Mouse (Mus musculus): Measurements from ENCODE around the gene Ubac2. TPM values are rescaled to one million over a fixed set of nuclear protein-coding genes. Genes with fewer than 3 reads are reported as not detected.
A peak's percentile ranks its signal among the peaks of the same experiment; 100 is the strongest.
"Not testable (repeated sequence)": the region's sequence is repeated elsewhere in the genome, so short reads cannot be mapped to it uniquely, and the experiment has no call there.

The Ubac2 gene
- polyA plus RNA-seq, 1 experiment from 2014 or later: 52.4 TPM

- DNase-seq (no peak), ATAC-seq (ENCODE audit: low FRiP score, low TSS enrichment) (no peak)
- H3K4me1 ChIP-seq (ENCODE audit: control insufficient read depth, insufficient read depth, low read length): no peaks in the 10 kb centered on the region
- no peaks in the 10 kb centered on the region for H3K36me3 ChIP-seq (ENCODE audit: control insufficient read depth, insufficient read depth, low read length)
- H3K4me2 ChIP-seq (ENCODE audit: low read length): no peak overlapping the region
- no peak overlapping the region for H3K27ac ChIP-seq (replicated peaks; ENCODE audit: low read depth, low read length)
- 88% methylated on average over 3 of the region's 3 CpGs for WGBS
- no peaks in the 10 kb centered on the region for H3K27me3 ChIP-seq (ENCODE audit: control insufficient read depth, insufficient read depth, low read length)
- H3K9me3 ChIP-seq (ENCODE audit: control insufficient read depth, low read length): no peaks in the 10 kb centered on the region
- no peak overlapping the region for H3K9ac ChIP-seq (replicated peaks; ENCODE audit: low read length)
- H3K4me3 ChIP-seq (replicated peaks; ENCODE audit: low read depth, low read length): no peak overlapping the region
These were observed 11.8 kb upstream of the Ubac2 start for GRCm38 (mm10) chr14:121866574-121866973.

GRCm38 (mm10) chr14:121869111-121869510 is 9.3 kb upstream of the Ubac2 start:
- no peaks in the 10 kb centered on the region for H3K27me3 ChIP-seq (ENCODE audit: control insufficient read depth, insufficient read depth, low read length)
- H3K27ac ChIP-seq (replicated peaks; ENCODE audit: low read depth, low read length): no peak overlapping the region
- H3K9ac ChIP-seq (replicated peaks; ENCODE audit: low read length): no peak overlapping the region
- DNase-seq (peak; percentile 21), ATAC-seq (ENCODE audit: low FRiP score, low TSS enrichment) (no peak)
- no peaks in the 10 kb centered on the region for H3K4me1 ChIP-seq (ENCODE audit: control insufficient read depth, insufficient read depth, low read length)
- no peak overlapping the region for H3K4me2 ChIP-seq (ENCODE audit: low read length)
- no peaks in the 10 kb centered on the region for H3K9me3 ChIP-seq (ENCODE audit: control insufficient read depth, low read length)
- H3K4me3 ChIP-seq (replicated peaks; ENCODE audit: low read depth, low read length): no peak overlapping the region
- 61% methylated on average over 1 of the region's 1 CpGs for WGBS
- no peaks in the 10 kb centered on the region for H3K36me3 ChIP-seq (ENCODE audit: control insufficient read depth, insufficient read depth, low read length)

DNA sequence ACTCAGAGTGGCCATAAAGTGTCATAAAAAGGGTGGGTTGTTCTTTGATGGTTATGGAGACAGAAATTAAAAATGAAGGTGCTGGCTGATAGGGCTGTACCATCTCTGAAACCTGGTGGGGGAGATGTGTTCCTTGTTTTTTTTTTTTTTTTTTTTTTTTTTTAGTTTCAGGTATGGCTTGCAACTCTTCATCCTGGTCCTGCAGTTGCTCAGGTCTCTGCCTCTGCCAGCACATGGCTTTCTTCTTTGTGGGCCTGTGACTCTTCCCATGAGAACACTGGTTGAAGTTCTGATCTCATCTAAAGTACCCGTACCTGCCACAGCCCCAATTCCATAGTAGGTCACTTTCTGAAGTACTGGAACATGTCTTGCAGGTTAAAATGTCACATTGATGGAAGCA is 5.7 kb upstream of the Ubac2 start:
- no peak for DNase-seq
- WGBS: 89% methylated on average over 1 of the region's 1 CpGs
- no peaks in the 10 kb centered on the region for H3K36me3 ChIP-seq (ENCODE audit: control insufficient read depth, insufficient read depth, low read length)
- no peaks in the 10 kb centered on the region for H3K9me3 ChIP-seq (ENCODE audit: control insufficient read depth, low read length)
- H3K4me1 ChIP-seq (ENCODE audit: control insufficient read depth, insufficient read depth, low read length): no peaks in the 10 kb centered on the region
- H3K4me2 ChIP-seq (ENCODE audit: low read length): no peak overlapping the region
- no peaks in the 10 kb centered on the region for H3K27me3 ChIP-seq (ENCODE audit: control insufficient read depth, insufficient read depth, low read length)
- H3K4me3 ChIP-seq (replicated peaks; ENCODE audit: low read depth, low read length): no peak overlapping the region
- no peak for ATAC-seq (ENCODE audit: low FRiP score, low TSS enrichment)
- H3K9ac ChIP-seq (replicated peaks; ENCODE audit: low read length): no peak overlapping the region
- H3K27ac ChIP-seq (replicated peaks; ENCODE audit: low read depth, low read length): no peak overlapping the region

- Histone ChIP-seq H3K4me3 (replicated peaks; ENCODE audit: low read depth, low read length) (no peak overlapping the region), H3K27ac (replicated peaks; ENCODE audit: low read depth, low read length) (no peak overlapping the region), H3K4me1 (ENCODE audit: control insufficient read depth, insufficient read depth, low read length) (no peaks in the 10 kb centered on the region), H3K4me2 (ENCODE audit: low read length) (no peak overlapping the region), H3K27me3 (ENCODE audit: control insufficient read depth, insufficient read depth, low read length) (no peaks in the 10 kb centered on the region), H3K9ac (replicated peaks; ENCODE audit: low read length) (no peak overlapping the region), H3K36me3 (ENCODE audit: control insufficient read depth, insufficient read depth, low read length) (no peaks in the 10 kb centered on the region), H3K9me3 (ENCODE audit: control insufficient read depth, low read length) (no peaks in the 10 kb centered on the region)
- WGBS: 77% methylated on average over 2 of the region's 2 CpGs
- no peak for ATAC-seq (ENCODE audit: low FRiP score, low TSS enrichment)
- DNase-seq: no peak
These were observed 5.2 kb upstream of the Ubac2 start for GRCm38 (mm10) chr14:121873172-121873571.

- no peaks in the 10 kb centered on the region for H3K36me3 ChIP-seq (ENCODE audit: control insufficient read depth, insufficient read depth, low read length)
- WGBS: 89% methylated on average over 4 of the region's 4 CpGs
- DNase-seq (no peak), ATAC-seq (ENCODE audit: low FRiP score, low TSS enrichment) (no peak)
- no peak overlapping the region for H3K27ac ChIP-seq (replicated peaks; ENCODE audit: low read depth, low read length)
- no peak overlapping the region for H3K4me3 ChIP-seq (replicated peaks; ENCODE audit: low read depth, low read length)
- H3K4me1 ChIP-seq (ENCODE audit: control insufficient read depth, insufficient read depth, low read length): no peaks in the 10 kb centered on the region
- no peak overlapping the region for H3K4me2 ChIP-seq (ENCODE audit: low read length)
- no peak overlapping the region for H3K9ac ChIP-seq (replicated peaks; ENCODE audit: low read length)
- no peaks in the 10 kb centered on the region for H3K27me3 ChIP-seq (ENCODE audit: control insufficient read depth, insufficient read depth, low read length)
- H3K9me3 ChIP-seq (ENCODE audit: control insufficient read depth, low read length): no peaks in the 10 kb centered on the region
These were observed 4.8 kb upstream of the Ubac2 start for GRCm38 (mm10) chr14:121873646-121874045.

GRCm38 (mm10) chr14:121876190-121876589 is 2.2 kb upstream of the Ubac2 start:
- H3K4me3 ChIP-seq (replicated peaks; ENCODE audit: low read depth, low read length); ATAC-seq (ENCODE audit: low FRiP score, low TSS enrichment); DNase-seq; H3K9ac ChIP-seq (replicated peaks; ENCODE audit: low read length); H3K4me1 ChIP-seq (ENCODE audit: control insufficient read depth, insufficient read depth, low read length); H3K27ac ChIP-seq (replicated peaks; ENCODE audit: low read depth, low read length); H3K36me3 ChIP-seq (ENCODE audit: control insufficient read depth, insufficient read depth, low read length); H3K4me2 ChIP-seq (ENCODE audit: low read length); H3K27me3 ChIP-seq (ENCODE audit: control insufficient read depth, insufficient read depth, low read length); H3K9me3 ChIP-seq (ENCODE audit: control insufficient read depth, low read length): not testable (repeated sequence)
- 70% methylated on average over 2 of the region's 2 CpGs for WGBS

DNA sequence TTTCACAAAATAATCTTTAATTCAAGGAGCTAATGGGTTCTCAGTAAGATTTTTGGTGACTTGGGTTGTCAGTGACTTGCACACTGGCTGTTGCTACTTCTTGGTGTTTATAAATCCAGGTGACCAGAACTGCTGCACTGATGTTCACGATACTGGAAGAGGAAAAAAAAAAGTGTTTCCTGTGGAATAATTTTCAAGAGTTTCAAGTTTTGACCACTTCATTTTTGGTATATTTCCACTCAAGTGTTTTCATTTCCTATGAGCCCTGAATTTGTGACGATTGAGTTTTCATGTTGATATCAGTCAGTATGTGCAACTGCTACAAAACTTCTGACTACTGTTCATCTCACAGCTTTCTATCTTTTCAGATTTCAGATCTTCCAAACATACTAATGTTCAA is 1.6 kb upstream of the Ubac2 start:
- Histone ChIP-seq H3K4me1 (ENCODE audit: control insufficient read depth, insufficient read depth, low read length) (peaks cover 10% of the 10 kb centered on the region; the same call in 1 of the 2 replicates), H3K27ac (replicated peaks; ENCODE audit: low read depth, low read length) (no peak overlapping the region), H3K9me3 (ENCODE audit: control insufficient read depth, low read length) (no peaks in the 10 kb centered on the region), H3K36me3 (ENCODE audit: control insufficient read depth, insufficient read depth, low read length) (no peaks in the 10 kb centered on the region), H3K4me2 (ENCODE audit: low read length) (no peak overlapping the region), H3K27me3 (ENCODE audit: control insufficient read depth, insufficient read depth, low read length) (no peaks in the 10 kb centered on the region), H3K4me3 (replicated peaks; ENCODE audit: low read depth, low read length) (no peak overlapping the region), H3K9ac (replicated peaks; ENCODE audit: low read length) (no peak overlapping the region)
- WGBS: 89% methylated on average over 2 of the region's 2 CpGs
- ATAC-seq (ENCODE audit: low FRiP score, low TSS enrichment) (no peak), DNase-seq (no peak)

GRCm38 (mm10) chr14:121877640-121878039 is 780 bp upstream of the Ubac2 start:
- ATAC-seq (ENCODE audit: low FRiP score, low TSS enrichment) (no peak; the same call in 1 of the 2 replicates), DNase-seq (no peak)
- Histone ChIP-seq H3K27ac (replicated peaks; ENCODE audit: low read depth, low read length) (peak overlapping the region; percentile 91), H3K4me3 (replicated peaks; ENCODE audit: low read depth, low read length) (peak overlapping the region; percentile 95), H3K27me3 (ENCODE audit: control insufficient read depth, insufficient read depth, low read length) (no peaks in the 10 kb centered on the region), H3K9me3 (ENCODE audit: control insufficient read depth, low read length) (no peaks in the 10 kb centered on the region), H3K9ac (replicated peaks; ENCODE audit: low read length) (peak overlapping the region; percentile 93; the same call in 1 of the 2 replicates), H3K36me3 (ENCODE audit: control insufficient read depth, insufficient read depth, low read length) (no peaks in the 10 kb centered on the region), H3K4me2 (ENCODE audit: low read length) (peak overlapping the region; percentile 73), H3K4me1 (ENCODE audit: control insufficient read depth, insufficient read depth, low read length) (peaks cover 10% of the 10 kb centered on the region; the same call in 1 of the 2 replicates)
- WGBS: 31% methylated on average over 8 of the region's 8 CpGs

DNA sequence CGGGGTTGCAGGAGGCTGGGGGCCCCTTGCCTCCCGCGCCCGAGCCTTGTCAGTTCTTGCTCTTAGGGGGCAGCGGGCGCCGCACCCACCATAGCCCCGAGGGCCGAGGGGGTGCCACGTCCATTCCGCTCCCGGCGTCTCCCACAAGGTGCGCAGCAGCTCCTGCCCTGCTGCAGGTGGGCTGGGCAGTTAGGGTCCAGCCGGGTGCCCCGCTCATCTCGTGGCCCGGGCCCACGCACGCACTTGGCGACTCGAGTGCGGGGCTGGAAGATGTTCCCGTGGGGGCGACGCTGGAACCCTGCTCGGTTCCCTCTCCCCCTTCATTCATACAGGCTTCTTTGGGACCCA is 413 bp downstream of the Ubac2 start:
- Histone ChIP-seq H3K36me3 (ENCODE audit: control insufficient read depth, insufficient read depth, low read length) (no peaks in the 10 kb centered on the region), H3K27ac (replicated peaks; ENCODE audit: low read depth, low read length) (peak overlapping the region; percentile 91), H3K4me3 (replicated peaks; ENCODE audit: low read depth, low read length) (peak overlapping the region; percentile 95), H3K9me3 (ENCODE audit: control insufficient read depth, low read length) (no peaks in the 10 kb centered on the region), H3K9ac (replicated peaks; ENCODE audit: low read length) (peak overlapping the region; percentile 93), H3K4me1 (ENCODE audit: control insufficient read depth, insufficient read depth, low read length) (peaks cover 10% of the 10 kb centered on the region; the same call in 1 of the 2 replicates), H3K4me2 (ENCODE audit: low read length) (peak overlapping the region; percentile 73), H3K27me3 (ENCODE audit: control insufficient read depth, insufficient read depth, low read length) (no peaks in the 10 kb centered on the region)
- ATAC-seq (ENCODE audit: low FRiP score, low TSS enrichment): peak; percentile 55; the same call in 1 of the 2 replicates
- no peak for DNase-seq
- WGBS: under 1% methylated on average over 27 of the region's 27 CpGs

Data from midbrain, embryonic 14.5 days (tissue).